Mouse (Mus musculus) Muller cell, postnatal 12 days (primary cell): Measurements from ENCODE around the gene Cap2.
A peak's percentile ranks its signal among the peaks of the same experiment; 100 is the strongest.

Source experiments
- DNase-seq: peaks from one replicate; pipeline ENCODE4 v3.0.0-alpha.2; 2015; ENCODE audit errors: inconsistent ontology term

The Cap2 gene

DNA sequence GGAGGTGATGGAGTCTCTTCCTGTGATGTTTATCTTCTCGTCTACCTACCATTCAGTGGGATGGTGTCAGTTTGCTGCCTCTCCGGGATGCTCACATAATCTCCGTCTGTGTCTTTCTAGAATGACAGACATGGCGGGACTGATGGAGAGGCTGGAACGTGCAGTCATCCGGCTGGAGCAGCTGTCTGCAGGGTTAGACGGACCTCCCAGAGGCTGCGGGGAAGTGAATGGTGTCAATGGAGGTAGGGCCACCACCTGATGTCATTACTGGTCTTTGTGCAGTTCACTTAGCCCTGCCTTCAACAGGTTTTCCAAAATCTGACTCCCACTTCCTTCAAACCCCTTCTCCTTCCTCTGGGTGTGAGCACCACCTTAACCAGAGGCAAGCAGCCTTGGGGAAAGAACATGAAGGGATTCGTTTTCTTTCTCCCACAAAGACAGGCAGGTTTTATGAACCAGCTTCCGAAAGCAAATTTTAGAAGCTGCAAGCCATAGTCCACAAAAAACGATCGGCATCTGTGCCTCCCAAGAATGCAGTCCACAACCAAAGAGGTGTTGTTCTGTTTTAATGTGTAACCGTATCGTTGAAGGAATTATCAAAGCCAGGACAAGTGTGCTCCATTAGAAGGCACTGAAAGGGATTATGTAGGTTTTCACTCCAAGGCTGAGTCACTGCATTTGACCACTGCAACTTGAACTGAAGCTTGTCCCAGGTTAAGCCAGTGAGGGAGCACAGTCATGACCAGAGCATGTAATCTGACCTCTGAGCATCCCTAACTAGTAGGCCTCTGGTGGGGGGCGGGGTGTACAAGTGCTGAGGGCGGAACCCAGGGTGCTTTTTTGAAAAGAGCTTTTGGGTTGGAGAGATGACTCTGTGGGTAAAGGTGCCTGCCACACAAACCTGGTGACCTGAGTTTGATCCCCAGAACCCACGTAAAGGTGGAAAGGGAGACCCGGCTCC lies 23.9 kb downstream of the Cap2 start:
- no peak for DNase-seq

DNA sequence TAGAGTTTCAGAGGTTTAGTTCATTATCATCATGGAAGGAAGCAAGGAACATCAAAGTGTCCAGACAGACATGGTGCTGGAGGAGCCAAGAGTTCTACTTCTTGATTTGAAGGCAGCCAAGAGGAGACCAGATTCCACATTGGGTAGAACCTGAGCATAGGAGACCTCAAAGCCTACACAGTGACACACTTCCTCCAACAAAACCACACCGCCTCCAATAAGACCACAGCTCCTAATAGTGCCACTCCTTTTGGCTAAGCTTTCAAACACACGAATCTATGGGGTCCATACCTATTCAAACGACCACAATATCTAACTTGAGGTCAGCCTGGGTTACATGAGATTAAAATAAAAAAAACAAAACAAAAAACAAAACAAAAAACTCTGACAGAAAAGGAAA lies 25.0 kb downstream of the Cap2 start:
- DNase-seq: no peak

DNA sequence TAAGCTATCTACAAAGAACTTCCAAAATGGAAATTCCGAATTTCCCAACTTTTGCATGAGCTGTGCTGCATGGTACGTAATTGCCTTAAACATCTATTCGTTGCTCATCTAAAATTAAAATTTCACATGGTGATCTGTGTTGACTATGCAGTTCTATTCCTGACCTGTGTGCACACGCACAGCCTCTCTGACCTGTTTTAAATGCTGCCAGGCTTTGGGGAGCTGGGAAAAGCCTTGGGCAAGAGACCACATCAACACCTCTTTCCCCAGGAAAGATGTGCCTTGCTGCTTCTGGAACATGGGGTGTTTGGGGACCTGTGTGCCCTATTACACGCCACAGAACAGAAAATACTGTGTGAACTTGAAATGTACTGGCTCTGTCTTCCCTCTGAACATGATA lies 25.7 kb downstream of the Cap2 start:
- no peak for DNase-seq

DNA sequence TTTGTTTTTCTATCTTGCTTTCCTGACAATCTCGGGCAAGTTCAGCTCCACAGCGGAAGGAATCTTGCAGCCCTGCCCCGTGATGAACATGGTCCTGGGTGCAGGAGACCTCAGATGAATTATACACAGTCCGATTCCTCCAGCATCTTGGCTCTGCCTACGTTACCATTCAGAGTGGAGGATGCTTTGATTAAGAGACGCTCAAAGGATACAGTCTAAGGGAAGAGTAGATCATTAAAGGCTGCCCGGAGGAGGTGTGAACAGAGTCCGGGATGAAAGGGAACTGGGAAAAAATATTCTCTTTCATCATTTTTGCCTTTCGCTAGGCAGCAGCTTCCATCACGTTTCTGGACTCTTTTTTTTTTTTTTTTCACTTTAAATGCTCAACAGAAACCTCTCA lies 27.4 kb downstream of the Cap2 start:
- DNase-seq: no peak

DNA sequence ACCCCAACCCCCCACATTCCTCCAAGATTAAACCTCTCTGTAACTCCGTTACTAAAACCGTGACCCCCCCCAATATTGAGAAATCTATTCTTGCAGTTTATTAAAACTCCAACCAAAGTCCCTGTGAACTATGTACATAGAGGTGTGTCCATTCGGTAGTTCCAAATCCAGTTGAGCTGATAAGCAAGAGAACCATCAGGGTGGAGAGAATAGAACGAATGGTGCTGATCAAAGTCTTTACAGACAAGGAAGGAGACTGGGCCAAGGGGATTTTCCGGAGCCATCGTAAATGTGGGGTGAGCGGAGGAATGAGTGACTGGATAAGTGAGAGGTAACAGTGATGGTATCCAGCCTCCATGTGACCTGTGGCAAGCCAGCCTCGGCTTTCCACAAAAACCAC lies 28.9 kb downstream of the Cap2 start:
- no peak for DNase-seq

DNA sequence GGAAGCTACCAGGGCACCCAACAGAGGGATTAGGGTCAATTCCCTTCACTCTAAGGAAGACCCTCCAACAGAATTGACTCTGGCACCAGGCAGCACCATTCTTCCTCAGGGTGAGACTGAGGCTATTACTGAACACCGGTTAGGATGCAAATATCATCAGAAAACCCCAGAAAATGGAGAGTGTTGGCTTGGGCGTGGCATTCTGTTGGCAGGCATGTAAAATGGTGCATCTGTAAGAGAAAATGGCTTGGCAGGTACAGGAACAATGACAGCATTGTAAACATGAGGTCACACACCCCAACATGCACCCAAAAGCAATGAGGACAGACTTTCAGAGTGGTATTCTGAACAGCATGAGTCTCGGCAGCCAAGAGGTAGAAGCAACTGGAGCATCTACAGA lies 30.0 kb downstream of the Cap2 start:
- no peak for DNase-seq

DNA sequence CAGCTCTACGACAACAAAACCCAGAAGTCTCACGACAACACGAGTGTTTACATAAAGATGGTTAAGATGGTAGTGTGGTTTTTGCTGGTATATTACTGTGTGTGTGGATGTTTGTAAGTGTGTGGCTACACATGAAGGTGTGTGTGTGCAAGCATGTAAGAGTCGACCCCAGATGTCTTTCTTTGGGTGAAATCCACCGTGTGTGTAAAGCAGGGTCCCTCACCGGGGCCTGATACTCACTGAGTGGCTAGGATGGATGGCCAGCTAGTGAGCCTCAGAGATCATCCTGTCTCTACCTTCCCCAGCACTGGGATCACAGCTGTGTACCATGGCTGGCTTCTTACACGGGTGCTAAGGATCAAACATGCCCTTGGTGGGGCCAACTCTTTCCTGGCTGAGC lies 30.6 kb downstream of the Cap2 start:
- DNase-seq: no peak

DNA sequence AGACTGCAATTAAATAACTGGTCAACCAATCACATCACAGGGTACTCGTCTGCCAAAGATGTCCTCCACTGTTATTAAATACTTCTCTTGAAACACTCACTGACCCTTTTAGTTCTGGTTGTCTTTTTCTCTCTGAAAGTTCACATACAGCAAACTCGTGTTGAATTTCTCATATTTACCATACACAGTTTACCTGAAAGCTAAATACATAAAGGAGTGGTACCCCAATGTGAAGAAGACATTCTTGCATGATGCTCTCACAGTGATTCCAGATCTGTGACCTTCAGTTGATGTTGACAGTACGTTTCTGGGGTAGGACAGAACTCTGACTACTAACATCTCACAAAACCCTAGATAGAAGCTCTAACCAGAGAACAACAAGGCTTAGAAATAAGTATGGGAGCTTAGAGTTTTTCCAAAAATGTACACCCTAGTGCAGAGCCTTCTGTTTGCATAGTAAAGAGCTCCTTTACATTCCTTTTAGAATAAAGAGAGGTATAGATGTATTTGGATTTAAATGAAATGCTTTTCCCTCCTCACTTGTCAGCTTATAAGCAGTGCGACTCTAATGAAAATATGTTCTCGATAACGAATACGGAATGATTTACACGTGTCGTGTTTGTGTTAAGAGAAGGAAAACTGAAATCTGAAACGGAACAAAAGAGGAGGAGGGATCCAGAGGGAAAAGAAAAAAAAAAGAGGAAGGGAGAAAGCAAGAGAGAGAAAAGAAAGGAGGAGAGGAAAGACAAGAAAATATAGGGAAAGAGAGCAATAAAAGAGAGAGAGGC lies 31.9 kb downstream of the Cap2 start:
- no peak for DNase-seq

DNA sequence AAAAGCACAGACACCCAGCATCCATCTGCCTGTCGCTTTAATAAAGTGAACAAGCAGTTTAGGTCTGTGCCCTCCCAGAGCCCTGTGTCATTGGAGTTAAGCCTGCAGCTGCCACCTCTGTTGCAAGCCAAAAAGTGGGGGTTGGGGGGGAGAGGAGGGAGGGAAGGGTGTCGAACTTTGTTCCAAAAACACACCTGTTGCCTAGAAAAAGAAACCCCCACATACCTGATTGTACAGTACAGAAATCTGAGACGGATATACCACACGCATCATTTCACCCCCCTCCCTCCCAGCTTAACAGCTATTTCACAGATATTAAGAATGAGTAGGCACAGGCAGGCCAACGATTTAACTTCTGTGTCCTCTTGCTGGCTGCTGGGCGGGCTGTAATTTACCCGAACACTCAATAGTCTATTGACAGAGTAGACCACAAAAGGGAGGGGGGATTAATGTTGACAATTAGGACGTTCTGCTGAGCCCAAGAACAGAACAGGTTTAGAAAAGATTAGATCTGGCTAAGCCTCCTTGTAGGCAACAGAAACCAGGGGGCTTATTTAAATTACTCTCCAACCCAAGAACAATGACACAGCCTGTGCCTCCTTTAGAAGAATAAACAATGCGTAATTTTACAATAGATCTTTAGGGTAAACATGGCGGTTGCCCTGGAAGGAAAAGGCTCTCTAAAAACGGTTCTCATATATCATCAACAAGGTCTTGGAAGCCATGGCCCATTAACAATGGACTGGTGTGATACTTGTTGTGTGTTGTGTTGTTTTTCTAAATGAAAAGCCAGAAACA lies 32.7 kb downstream of the Cap2 start:
- peak; percentile 67 for DNase-seq

DNA sequence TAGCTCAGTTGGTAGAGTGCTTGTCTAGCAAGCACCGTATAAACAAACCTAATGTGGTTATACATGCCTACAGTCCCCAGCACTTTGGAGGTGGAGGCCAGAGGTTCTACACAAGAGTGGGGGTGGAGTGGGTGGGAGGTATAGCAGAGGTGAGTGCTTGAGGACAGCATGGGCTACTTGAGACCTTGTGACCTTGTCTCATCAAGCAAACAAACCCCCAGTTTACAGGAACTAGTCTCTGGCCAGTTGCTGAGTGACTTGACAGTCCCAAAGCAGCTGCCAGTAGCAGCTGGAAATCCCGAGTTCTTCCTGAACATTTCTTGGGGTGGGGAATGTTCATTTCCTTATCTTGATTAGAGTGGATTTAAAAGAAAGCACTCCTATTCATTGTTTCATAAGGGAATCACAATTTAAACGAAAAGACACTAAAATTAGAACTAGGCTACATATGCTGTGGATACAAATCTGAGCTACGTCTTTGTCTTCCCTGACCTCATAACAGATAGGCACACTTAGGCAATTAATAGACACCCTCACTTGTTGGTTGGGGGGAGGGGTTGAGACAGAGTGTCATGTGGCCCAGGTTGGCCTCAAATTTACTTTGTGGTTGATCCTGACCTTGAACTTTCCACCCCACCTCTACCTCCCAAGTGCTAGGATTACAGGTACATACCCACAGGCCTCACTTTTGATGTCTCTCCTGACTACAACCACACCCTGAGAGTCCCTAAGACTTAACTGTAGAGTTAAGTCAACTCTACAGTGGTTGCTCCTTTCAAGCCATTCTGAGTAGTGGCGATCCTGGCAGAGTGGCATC lies 33.5 kb downstream of the Cap2 start:
- DNase-seq: no peak

DNA sequence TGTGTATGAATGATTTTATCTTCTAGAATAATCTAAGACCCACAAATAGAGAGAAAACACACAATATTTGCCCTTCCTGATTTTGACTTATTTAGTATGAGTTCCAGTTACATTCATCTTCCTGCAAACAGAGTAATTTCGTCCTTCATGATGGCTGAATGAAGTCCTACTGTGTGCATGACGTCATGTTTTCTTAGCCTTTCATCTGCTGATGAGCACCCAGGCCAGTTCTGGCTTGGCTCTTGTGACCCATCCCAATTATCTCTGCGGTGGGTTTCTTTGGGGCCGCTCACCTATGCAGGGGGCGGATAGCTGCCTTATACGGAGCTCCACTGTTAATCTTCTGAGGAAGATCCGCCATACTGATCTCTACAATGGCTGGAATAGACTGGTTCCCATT lies 37.6 kb downstream of the Cap2 start:
- DNase-seq: no peak

DNA sequence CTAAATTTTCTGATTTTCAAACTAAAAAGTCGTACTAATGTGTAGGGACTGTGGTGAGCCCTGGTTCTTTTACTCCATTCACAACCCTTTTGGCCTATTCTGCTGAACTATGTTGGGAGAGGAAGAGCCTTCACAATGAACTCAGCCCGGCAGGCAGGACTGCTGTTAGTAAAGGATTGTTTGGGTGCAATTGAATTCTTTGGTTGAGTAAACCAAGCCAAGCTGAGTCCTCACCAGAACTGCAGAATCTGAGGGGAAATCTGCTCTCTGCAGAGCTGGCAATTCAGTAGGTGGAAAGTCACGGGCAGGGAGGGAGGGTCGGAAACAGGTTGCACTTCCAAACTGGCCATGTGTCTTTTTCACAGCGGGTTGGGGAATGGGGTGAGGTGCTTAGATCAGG lies 39.3 kb downstream of the Cap2 start:
- DNase-seq: peak; percentile 90

DNA sequence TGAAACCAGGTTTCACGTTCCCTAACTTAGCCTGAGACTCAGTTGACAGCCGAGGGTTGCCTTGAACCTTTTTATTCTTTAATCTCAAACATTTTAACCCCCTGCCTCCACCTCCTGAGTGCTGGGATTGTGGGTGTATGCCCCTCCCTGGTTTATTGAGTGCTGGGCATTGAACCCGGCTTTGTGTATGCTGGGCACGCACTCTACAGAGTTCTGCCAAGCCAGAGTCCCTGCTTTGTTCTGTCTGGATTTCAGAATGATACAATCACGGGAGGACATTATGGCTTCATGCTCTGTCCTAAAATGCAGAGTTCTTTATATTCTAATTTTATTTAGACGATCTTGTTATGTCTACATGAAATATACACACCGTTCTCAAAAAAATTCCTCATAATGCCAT lies 41.1 kb downstream of the Cap2 start:
- peak; percentile 28 for DNase-seq

DNA sequence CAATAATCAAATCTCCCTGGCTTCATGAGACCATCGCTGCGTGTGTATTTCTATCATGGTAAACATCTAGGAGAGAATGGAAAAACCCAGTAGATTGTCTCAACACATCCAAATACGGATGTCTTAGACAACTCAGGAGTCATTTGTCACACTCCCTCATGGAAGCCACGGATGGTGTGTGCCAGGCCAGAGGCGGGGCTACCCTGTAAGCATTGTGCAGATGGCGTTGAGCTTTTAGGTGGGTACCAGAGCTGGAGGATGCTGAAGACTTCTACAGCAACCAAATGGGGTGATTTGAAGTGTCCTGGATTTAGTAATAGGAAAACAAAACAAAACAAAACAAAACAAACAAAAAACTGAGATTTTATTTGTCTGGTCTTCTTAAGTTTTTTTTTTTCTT lies 43.0 kb downstream of the Cap2 start:
- DNase-seq: no peak

DNA sequence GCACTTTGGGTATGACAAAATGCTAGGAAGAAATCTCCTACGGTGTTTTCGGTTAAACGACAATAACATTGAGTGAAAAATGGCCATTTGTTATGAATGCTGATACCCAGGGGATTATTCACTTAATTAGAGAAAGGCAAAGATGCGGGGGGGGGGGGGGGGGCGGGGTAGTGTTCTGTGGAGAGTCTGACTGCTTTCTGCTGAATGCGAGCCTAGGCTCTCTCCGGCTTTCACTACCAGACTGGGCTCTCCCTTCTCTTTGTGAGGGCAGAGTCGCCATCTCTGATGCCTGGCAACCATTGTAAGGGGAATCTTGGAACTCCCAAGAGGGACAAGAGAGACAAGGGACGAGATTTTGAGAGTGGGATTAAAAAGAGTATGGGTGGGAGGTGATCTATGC lies 43.4 kb downstream of the Cap2 start:
- peak; percentile 48 for DNase-seq

DNA sequence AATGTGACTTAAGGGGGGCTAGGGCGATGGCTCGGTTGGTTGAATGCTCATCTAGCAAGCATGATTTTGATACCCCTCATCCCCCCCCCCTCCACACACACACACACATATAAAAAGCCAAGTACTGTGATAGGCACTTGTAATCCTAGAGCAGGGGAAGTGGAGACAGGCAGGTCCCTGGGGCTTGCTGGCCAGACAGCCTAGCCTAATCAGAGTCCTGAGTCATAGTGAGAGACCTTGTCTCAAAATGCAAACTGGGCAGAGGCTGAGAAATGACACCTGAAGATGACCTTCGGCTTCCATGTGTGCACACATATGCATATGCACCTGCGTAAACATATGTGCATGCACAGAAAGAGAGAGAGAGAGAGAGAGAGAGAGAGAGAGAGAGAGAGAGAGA lies 45.2 kb downstream of the Cap2 start:
- no peak for DNase-seq

DNA sequence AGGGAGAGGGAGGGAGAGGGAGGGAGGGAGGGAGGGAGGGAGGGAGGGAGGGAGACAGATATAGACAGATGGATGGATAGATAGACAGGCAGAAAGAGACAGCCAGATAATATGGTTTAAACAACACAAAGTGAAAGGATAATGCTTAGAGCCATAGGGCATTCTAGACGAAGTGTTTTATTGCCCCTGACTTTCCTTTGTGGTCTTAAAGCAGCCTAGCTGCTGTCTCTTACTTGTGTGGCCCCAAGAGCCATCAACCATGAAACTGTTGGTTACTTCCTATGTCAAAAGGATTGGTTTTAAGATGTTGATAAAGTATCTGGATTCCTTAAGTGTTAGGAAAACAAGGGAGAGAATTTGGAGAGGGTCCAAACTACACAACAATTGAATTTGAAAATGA lies 45.6 kb downstream of the Cap2 start:
- DNase-seq: no peak

DNA sequence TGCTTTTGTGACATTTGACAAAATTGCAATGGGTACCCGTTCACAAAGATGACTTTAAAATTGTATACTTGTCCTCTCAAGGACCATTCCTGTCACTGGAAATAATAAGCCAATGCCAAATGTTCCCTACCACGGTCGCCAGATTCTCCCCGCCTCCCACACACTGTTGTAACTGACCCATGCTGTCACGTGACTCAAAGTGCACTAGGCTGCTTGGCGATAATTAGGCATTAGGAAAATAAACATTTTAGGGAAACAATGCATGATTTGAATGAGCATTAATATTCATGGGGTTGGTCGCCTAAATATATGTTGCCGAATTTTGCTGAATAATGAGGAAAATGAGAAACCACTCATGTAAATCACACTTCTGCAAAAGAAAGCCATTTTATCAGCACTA lies 46.5 kb downstream of the Cap2 start:
- DNase-seq: no peak

DNA sequence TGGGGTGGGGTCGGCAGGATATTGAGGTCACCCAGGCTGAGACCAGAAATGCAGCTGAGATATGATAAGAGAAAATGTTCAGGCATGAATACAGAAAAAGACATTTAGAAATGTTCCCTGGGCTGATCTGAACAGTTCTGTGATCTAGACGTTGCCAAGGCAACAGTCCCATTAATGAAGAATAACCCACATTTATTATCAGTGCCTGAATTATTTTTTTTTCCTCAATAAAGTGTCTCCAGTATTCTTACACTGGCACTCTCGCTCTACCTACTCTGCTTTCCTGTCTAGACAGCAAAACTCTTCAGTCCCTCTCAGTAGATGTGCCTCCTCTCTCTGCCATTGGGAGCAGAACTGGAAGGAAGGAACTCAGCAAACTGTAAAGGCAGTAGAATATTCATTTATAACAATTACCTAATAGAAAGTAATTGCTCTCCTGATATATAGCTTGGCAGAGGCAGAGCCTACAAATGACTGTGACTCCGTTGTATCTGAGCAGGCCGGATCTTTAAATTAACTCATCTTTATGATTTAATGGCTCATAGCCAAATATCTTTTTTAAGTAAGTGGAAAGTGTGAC lies 47.0 kb downstream of the Cap2 start:
- no peak for DNase-seq

DNA sequence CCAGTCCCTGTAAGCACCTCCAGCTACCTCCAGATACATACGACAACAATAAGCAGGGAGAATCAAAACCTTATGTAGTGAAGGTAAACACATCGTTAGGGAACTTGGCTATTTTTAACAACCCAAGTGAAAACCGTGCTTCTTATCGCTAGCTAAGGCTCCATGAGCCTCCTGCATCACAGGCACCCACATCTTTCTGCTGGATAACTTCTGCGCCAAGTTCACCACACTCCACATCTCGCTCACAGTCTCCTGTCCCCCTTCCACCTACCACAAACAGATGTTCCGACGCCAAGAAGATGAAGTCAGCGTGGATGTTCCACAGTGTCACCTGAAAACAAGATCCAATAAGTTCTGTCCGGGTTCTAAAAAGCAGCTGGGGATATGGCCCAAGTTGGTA lies 49.0 kb downstream of the Cap2 start:
- no peak for DNase-seq

DNA sequence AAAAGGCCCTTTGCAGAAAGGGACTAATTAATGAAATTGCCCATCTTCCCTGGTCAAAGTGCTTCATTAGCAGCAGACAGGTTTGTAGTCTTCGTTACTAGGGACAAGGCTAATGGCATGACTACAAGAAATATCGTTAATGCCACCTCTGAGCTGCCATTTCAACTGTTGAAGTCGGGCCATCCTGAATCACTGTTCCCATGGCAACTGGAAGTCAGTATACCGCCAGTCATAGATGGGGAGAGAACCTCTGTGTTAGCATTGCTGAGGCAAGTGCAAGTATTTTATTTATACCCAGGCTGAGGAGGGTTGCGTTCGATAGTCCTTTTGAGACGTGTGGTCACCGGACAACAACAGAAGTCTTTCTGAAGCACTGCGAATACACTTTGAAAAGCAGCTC lies 53.1 kb downstream of the Cap2 start:
- no peak for DNase-seq
